Mouse (Mus musculus) E14TG2a.4 (cell line): ENCODE measurements at regions not wholly inside any gene's neighbourhood (a gene's known extent, or its start where the extent isn't known, plus 50 kb on each side); places are given as distances from the start of the nearest gene placed in this dataset.

ENCODE experiments used
- CTCF ChIP-seq: conservative IDR thresholded peaks from 2 replicates; pipeline ENCODE4 v1.5.1; 2014; ENCODE audit warnings: low read length
- NANOG ChIP-seq: IDR thresholded peaks from 2 replicates; pipeline ENCODE4 v1.6.1; 2014; ENCODE audit warnings: borderline replicate concordance, low read length, mixed read lengths

GRCm38 (mm10) chr11:79760533-79760932 is 169.5 kb downstream of the Rab11fip4 start:
- TF ChIP-seq CTCF, result no peak
- TF ChIP-seq NANOG, result no peak
